Mouse (Mus musculus): Measurements from ENCODE around the gene Akt3.

- TF ChIP-seq GATA1 (IDR thresholded peaks at IDR 0.05; ENCODE audit: borderline replicate concordance, low read length) (no peak), FLI1 (IDR thresholded peaks at IDR 0.05; ENCODE audit: low read length) (no peak)
Observed at GRCm38 (mm10) chr1:177069161-177069560, 188.8 kb downstream of the Akt3 start.
